Mouse (Mus musculus) myocyte (in vitro differentiated cells): ENCODE measurements around the gene Ccdc121. TPM values are rescaled to one million over a fixed set of nuclear protein-coding genes. Genes with fewer than 3 reads are reported as not detected.
"Not testable (repeated sequence)": the region's sequence is repeated elsewhere in the genome, so short reads cannot be mapped to it uniquely, and the experiment has no call there.

Experiments used
- H3K27me3 ChIP-seq: one replicate; pipeline ENCODE4 v1.6.1; 2011; ENCODE audit not compliant: control insufficient read depth, insufficient read depth, insufficient read length
- H3K36me3 ChIP-seq: one replicate; pipeline ENCODE4 v1.6.1; 2011; ENCODE audit not compliant: control insufficient read depth, insufficient read depth
- H3K4me2 ChIP-seq: one replicate; pipeline ENCODE4 v1.6.1; 2011; ENCODE audit warnings: low read depth, control low read depth
- H3K4me3 ChIP-seq: one replicate; pipeline ENCODE4 v1.5.1; 2011; ENCODE audit warnings: mild to moderate bottlenecking, control low read depth, moderate library complexity
- H3K79me2 ChIP-seq: one replicate; pipeline ENCODE4 v1.6.1; 2011; ENCODE audit not compliant: control insufficient read depth, insufficient read depth
- H3ac ChIP-seq: one replicate; pipeline ENCODE4 v1.6.1; 2011; ENCODE audit not compliant: control insufficient read depth, insufficient read length
- CEBPB ChIP-seq: IDR thresholded peaks from 2 replicates; pipeline ENCODE4 v1.6.1; 2011; ENCODE audit warnings: mild to moderate bottlenecking, moderate library complexity; ENCODE audit not compliant: poor library complexity, insufficient read depth, severe bottlenecking
- E2F4 ChIP-seq: IDR thresholded peaks from one replicate; pipeline ENCODE4 v1.6.1; 2011; ENCODE audit warnings: mild to moderate bottlenecking, control low read depth, moderate library complexity; ENCODE audit not compliant: insufficient read depth
- MAX ChIP-seq: IDR thresholded peaks from one replicate; pipeline ENCODE4 v1.6.1; 2011; ENCODE audit warnings: low read depth, mild to moderate bottlenecking, control low read depth
- MYOD1 ChIP-seq, 3 experiments: IDR thresholded peaks; one replicate each; pipeline ENCODE4 v1.6.1; 2011; ENCODE audit warnings: control low read depth in 2 of 3, low read depth in 2 of 3, mild to moderate bottlenecking in 2 of 3, moderate library complexity in 1 of 3; ENCODE audit not compliant: insufficient read length in 2 of 3, control insufficient read depth in 1 of 3
- MYOG ChIP-seq, 3 experiments: IDR thresholded peaks; one replicate each; pipeline ENCODE4 v1.6.1; 2011; ENCODE audit warnings: control low read depth in 2 of 3, low read depth in 2 of 3, mild to moderate bottlenecking in 2 of 3; ENCODE audit not compliant: insufficient read length in 2 of 3, control insufficient read depth in 1 of 3, insufficient read depth in 1 of 3
- POLR2A ChIP-seq: IDR thresholded peaks from one replicate; pipeline ENCODE4 v1.6.1; 2011; ENCODE audit warnings: low read depth, mild to moderate bottlenecking, control low read depth, moderate library complexity; ENCODE audit not compliant: insufficient read length
- POLR2AphosphoS2 ChIP-seq: IDR thresholded peaks from one replicate; pipeline ENCODE4 v1.6.1; 2011; ENCODE audit warnings: low read depth, control low read depth; ENCODE audit not compliant: insufficient read length
- REST ChIP-seq: IDR thresholded peaks from one replicate; pipeline ENCODE4 v1.6.1; 2011; ENCODE audit warnings: mild to moderate bottlenecking, control low read depth, moderate library complexity; ENCODE audit not compliant: insufficient read depth, insufficient read length
- SRF ChIP-seq: IDR thresholded peaks from one replicate; pipeline ENCODE4 v1.6.1; 2011; ENCODE audit warnings: low read depth; ENCODE audit not compliant: control insufficient read depth, insufficient read length
- TCF12 ChIP-seq: IDR thresholded peaks from one replicate; pipeline ENCODE4 v1.6.1; 2011; ENCODE audit warnings: mild to moderate bottlenecking, control low read depth; ENCODE audit not compliant: poor library complexity, insufficient read depth, severe bottlenecking
- TCF3 ChIP-seq: IDR thresholded peaks from one replicate; pipeline ENCODE4 v1.6.1; 2011; ENCODE audit warnings: low read depth, control low read depth; ENCODE audit not compliant: insufficient read length
- USF1 ChIP-seq: IDR thresholded peaks from one replicate; pipeline ENCODE4 v1.6.1; 2011; ENCODE audit warnings: low read depth, mild to moderate bottlenecking, control low read depth, moderate library complexity
- polyA plus RNA-seq: library from polyadenylated mRNA; unstranded; fragments of >200 nt; fragmentation: generic; extraction: Trizol; gene quantifications from one replicate; pipeline ENCODE4 v1.2.1, GENCODE M21; 2012; ENCODE audit warnings: missing spikeins

The Ccdc121 gene
- polyA plus RNA-seq, 1 experiment: not detected

DNA sequence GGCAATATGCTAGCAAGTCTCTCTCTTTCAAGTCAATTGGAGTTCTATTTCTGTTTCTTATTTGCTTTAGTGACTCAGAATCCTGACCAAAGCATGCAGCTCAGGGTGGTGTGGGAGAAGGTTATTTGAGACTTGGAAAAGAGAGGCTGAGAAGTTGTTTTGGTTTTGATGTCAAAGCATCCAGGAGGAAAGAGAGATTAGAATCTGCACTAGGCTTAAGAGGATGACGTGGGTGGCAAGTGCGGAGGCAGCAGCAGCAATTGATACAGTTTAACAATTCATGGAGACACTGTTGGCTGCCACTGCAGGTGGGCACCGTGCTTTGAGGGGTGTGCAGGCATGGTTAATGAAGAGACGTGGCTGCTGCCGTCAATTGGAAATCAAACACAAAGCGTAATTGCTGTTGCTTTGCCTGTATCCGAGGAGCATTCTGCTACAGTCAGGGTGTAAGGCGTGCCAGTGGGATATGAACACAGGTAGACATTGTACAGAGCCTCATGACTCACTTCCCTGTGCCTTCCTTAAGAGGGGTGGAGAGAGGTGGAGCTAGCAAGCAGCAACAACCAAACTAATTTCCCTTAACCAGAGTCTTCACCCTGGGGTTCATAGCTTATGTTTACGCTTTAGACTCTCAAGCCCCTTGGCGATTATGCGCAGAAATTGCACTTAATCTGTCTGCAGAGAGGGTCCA is 10.3 kb upstream of the Ccdc121 start:
- Histone ChIP-seq H3K36me3 (no peaks in the 10 kb centered on the region), H3K4me3 (no peak overlapping the region), H3K27me3 (no peaks in the 10 kb centered on the region), H3K4me2 (peak overlapping the region; percentile 61), H3ac (no peak overlapping the region), H3K79me2 (no peaks in the 10 kb centered on the region)
- TF ChIP-seq MYOD1 (IDR thresholded peaks at IDR 0.05; ENCODE audit: control insufficient read depth in 1 of 3, insufficient read length in 2 of 3, low read depth in 2 of 3) (peak in 1 of 3 experiments; percentile 34), TCF3 (no peak), REST (no peak), POLR2A (no peak)

DNA sequence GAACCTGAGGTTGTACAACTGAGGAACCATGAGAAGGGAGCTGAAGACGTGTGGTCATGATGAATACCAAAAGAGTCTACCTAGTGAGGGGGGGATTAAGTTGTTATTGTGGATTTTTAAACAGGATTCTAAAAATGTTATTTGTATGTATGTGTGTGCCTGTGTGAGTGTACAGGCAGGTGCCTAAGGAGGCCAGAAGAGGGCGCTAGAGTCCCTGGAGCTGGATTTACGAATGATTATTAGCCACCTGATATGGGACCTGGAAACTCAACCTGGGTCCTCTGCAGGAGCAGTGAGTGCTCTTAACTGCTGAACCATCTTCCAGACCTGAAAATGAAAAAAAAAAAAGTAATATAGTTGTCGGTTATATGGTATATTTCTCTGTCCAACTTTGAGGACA is 7.9 kb upstream of the Ccdc121 start:
- TF ChIP-seq MAX (no peak), CEBPB (no peak), SRF (no peak), TCF12 (no peak), TCF3 (no peak), E2F4 (no peak), REST (no peak), USF1 (no peak), POLR2AphosphoS2 (no peak), MYOD1 (IDR thresholded peaks at IDR 0.05; ENCODE audit: control insufficient read depth in 1 of 3, insufficient read length in 2 of 3, low read depth in 2 of 3) (no peak), MYOG (IDR thresholded peaks at IDR 0.05; ENCODE audit: control insufficient read depth in 1 of 3, insufficient read depth in 1 of 3, insufficient read length in 2 of 3, low read depth in 2 of 3) (no peak)
- H3K79me2 ChIP-seq: no peaks in the 10 kb centered on the region
- no peak overlapping the region for H3K4me2 ChIP-seq
- no peaks in the 10 kb centered on the region for H3K36me3 ChIP-seq
- no peak overlapping the region for H3K4me3 ChIP-seq
- no peaks in the 10 kb centered on the region for H3K27me3 ChIP-seq
- H3ac ChIP-seq: no peak overlapping the region

DNA sequence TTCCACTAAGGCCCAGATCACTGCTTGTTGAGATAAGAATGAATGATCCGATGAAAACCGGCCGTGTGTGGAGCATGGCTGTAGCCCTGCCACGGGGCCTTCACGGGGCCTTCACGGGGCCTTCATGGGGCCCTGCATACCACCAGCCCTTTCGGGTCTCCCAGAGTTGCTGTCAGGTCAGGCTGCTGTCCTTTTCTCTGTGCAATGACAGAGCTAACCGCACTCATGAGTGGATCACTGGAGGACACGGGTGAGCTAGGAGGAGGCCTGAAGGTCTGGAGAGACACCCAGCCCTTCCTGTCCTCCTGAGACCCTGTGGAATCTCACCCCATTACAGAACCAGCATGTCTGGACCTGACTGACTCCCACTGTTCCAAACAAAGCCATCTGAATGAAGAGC is 6.8 kb upstream of the Ccdc121 start:
- no peak for TF ChIP-seq CEBPB
- TF ChIP-seq TCF12: no peak
- no peak for TF ChIP-seq POLR2A
- no peak for TF ChIP-seq POLR2AphosphoS2
- no peak for TF ChIP-seq E2F4
- TF ChIP-seq TCF3: no peak
- TF ChIP-seq MYOG (IDR thresholded peaks at IDR 0.05; ENCODE audit: control insufficient read depth in 1 of 3, insufficient read depth in 1 of 3, insufficient read length in 2 of 3, low read depth in 2 of 3): no peak
- no peak for TF ChIP-seq USF1
- TF ChIP-seq MAX: no peak
- no peak for TF ChIP-seq MYOD1 (IDR thresholded peaks at IDR 0.05; ENCODE audit: control insufficient read depth in 1 of 3, insufficient read length in 2 of 3, low read depth in 2 of 3)
- TF ChIP-seq SRF: no peak
- no peak for TF ChIP-seq REST
- H3K4me3 ChIP-seq: no peak overlapping the region
- H3K4me2 ChIP-seq: no peak overlapping the region

DNA sequence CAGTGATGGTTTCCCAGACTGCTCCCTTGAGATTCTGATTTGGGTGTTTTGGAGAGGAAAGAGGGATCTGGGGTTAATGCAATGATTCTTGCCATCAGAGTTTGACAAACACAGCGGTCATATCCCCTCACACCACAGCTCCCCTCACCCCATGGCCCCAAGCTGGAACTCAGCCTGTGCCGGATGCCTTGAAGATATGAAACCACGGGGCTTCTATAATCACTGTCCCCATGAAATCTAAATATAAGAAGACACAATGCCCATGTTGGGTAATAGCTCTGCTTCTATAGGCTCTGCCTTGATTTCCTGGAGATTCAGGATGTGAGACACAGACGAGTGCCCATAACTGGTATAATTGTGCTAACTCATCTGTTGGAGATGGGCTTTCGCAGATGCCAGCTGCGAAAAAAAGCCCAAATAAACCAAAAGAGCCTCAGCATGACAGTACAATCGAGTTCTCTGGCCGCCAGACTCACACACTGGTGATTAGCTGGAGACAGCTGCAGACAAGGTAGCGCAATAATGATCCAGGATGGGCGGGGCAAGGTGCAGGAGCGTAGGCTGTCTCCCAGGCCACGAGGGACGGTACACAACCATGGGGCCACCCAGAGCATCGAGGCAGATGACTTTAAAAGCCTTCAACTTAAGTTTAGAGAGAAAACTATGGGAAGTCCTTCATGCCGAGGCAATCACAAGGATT is 1.3 kb upstream of the Ccdc121 start:
- H3K36me3 ChIP-seq: no peaks in the 10 kb centered on the region
- no peak overlapping the region for H3K4me3 ChIP-seq
- no peak overlapping the region for H3ac ChIP-seq
- H3K27me3 ChIP-seq: no peaks in the 10 kb centered on the region
- no peak for TF ChIP-seq USF1
- TF ChIP-seq MYOG (IDR thresholded peaks at IDR 0.05; ENCODE audit: control insufficient read depth in 1 of 3, insufficient read depth in 1 of 3, insufficient read length in 2 of 3, low read depth in 2 of 3): peak in 1 of 3 experiments; percentile 12
- peak in 2 of 3 experiments; percentile 45 to 61 for TF ChIP-seq MYOD1 (IDR thresholded peaks at IDR 0.05; ENCODE audit: control insufficient read depth in 1 of 3, insufficient read length in 2 of 3, low read depth in 2 of 3)
- no peak for TF ChIP-seq POLR2A
- H3K4me2 ChIP-seq: no peak overlapping the region
- H3K79me2 ChIP-seq: no peaks in the 10 kb centered on the region

More for the DNA sequence above, 6.8 kb upstream of the Ccdc121 start:
- Histone ChIP-seq H3K27me3 (no peaks in the 10 kb centered on the region), H3ac (no peak overlapping the region), H3K36me3 (no peaks in the 10 kb centered on the region), H3K79me2 (no peaks in the 10 kb centered on the region)

DNA sequence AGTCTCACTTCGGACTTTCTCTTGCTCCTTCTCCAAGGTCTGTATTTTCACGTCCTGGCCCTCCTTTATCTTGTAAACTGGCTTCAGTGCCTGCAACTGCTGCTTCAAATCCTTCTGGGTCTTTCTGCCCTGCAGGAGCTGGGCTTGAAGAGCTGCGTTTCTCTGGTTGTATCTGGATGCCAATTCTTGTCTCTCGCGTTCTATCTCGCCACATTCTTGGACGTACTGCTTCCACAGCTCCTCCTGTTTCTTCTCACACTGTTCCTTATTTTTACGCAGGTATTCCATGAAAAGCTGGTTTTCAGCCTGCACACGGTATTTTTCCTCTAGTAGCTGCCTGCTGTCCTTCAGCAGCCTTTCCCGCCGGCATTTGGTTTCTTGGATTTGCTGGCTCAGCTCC is 396 bp downstream of the Ccdc121 start:
- H3K27me3 ChIP-seq, H3K4me3 ChIP-seq, H3K4me2 ChIP-seq, H3ac ChIP-seq, H3K36me3 ChIP-seq, H3K79me2 ChIP-seq: not testable (repeated sequence)
